Mouse (Mus musculus) subcutaneous adipose tissue, adult 2 months (tissue): ENCODE data around the gene Galnt3. TPM values are rescaled to one million over a fixed set of nuclear protein-coding genes. Genes with fewer than 3 reads are reported as not detected.

Experiments used
- polyA plus RNA-seq: library from polyadenylated mRNA; depleted of rRNA; stranded (reverse); fragments of >200 nt; gene quantifications from 2 replicates; pipeline ENCODE4 v1.2.3, GENCODE M21; 2012; ENCODE audit warnings: low replicate concordance; rRNA removed

Gene Galnt3
- polyA plus RNA-seq = 3.6 TPM in 1 of 2 replicates, not detected in the other

DNA sequence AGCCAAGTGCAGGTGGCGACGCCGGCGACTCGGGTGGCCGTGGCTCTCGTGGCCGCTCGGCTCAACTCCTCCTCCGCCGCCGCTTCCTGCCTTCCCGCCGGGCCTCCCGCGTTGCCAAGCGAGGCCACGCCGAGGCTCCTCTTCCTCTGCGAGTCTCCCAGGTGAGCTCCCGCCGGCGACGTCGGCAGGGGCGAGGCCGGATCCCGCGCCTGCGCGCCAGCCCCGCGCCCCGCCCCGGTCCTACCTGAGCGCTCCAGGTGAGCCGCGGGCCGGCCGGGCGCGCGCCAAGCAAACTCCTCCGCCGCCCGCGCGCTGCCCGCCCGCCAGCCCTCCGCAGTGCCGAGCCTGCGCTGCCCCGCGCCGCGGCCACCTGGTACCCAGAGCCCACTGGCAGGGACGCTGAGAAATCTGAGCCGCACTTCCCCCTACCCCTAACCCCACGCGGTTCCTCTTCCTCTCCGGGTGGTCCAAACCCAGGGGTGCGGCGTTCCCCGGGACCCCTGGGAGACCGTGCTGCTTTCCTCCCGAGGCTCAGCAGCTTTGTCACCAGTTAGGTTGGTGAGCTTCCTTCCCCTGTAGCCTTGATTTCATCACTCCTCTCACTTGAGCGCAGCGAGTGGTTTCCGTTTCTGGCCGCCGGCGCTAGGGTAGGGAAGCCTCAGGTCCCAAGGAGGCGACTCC lies at the start of gene Galnt3:
Galnt3 (minus strand) TSS at position 404 of the 681 bp plus-strand sequence.

Other genes with a start within 250 kb of the Galnt3 start
- 2.5 and 7.5 TPM in 2 replicates for gene Ttc21b, start 131.6 kb upstream of the Galnt3 start, polyA plus RNA-seq